Mouse (Mus musculus) heart, embryonic 11.5 days (tissue): ENCODE data around the gene Ptprcap. TPM values are rescaled to one million over a fixed set of nuclear protein-coding genes. Genes with fewer than 3 reads are reported as not detected.
A peak's percentile ranks its signal among the peaks of the same experiment; 100 is the strongest.

ENCODE experiments used
- ATAC-seq: fragments of 200-750 bp; cut with Nextera tagmentation; replicated peaks from 2 replicates; pipeline ENCODE4 v1.8.0; 2017; ENCODE audit warnings: moderate library complexity; ENCODE audit not compliant: insufficient number of reproducible peaks, low FRiP score, low TSS enrichment
- H3K27ac ChIP-seq: fragments of 300-500 bp; sonication (generic); 2 replicates; pipeline ENCODE4 v1.5.1; 2014; ENCODE audit warnings: mild to moderate bottlenecking, low read depth, low read length
- H3K27me3 ChIP-seq: fragments of 300-500 bp; sonication (generic); 2 replicates; pipeline ENCODE4 v1.6.1; 2014; ENCODE audit warnings: mild to moderate bottlenecking, low read length, mixed read lengths; ENCODE audit not compliant: control insufficient read depth, insufficient read depth
- H3K36me3 ChIP-seq: fragments of 300-500 bp; sonication (generic); 2 replicates; pipeline ENCODE4 v1.6.1; 2014; ENCODE audit warnings: mild to moderate bottlenecking, low read length, moderate library complexity, mixed read lengths; ENCODE audit not compliant: control insufficient read depth, insufficient read depth
- H3K4me1 ChIP-seq: fragments of 300-500 bp; sonication (generic); 2 replicates; pipeline ENCODE4 v1.6.1; 2014; ENCODE audit warnings: low read length; ENCODE audit not compliant: control insufficient read depth, insufficient read depth
- H3K4me2 ChIP-seq: fragments of 300-500 bp; sonication (generic); 2 replicates; pipeline ENCODE4 v1.6.1; 2014; ENCODE audit warnings: mild to moderate bottlenecking, moderate library complexity
- H3K4me3 ChIP-seq: fragments of 300-500 bp; sonication (generic); 2 replicates; pipeline ENCODE4 v1.5.1; 2014; ENCODE audit warnings: low read depth, low read length
- H3K9ac ChIP-seq: fragments of 300-500 bp; sonication (generic); 2 replicates; pipeline ENCODE4 v1.6.1; 2014; ENCODE audit warnings: mild to moderate bottlenecking, low read depth, low read length, moderate library complexity
- H3K9me3 ChIP-seq: fragments of 300-500 bp; sonication (generic); replicated peaks from 2 replicates; pipeline ENCODE4 v1.6.1; 2016; ENCODE audit warnings: low read length; ENCODE audit not compliant: control insufficient read depth
- WGBS: fragments of 180-500 bp; shearing (Covaris S2); extraction: QIAGEN DNeasy Blood & Tissue Kit; methylation state at CpG from one replicate; pipeline ENCODE4 v1.1.7; 2014; ENCODE audit not compliant: insufficient replicate concordance; 5-methylcytosine and 5-hydroxymethylcytosine counted together
- polyA plus RNA-seq: library from polyadenylated mRNA; unstranded; fragments of >200 nt; fragmentation: Nextera tagmentation; extraction: Ambion mirVana; gene quantifications from 2 replicates; pipeline ENCODE4 v1.2.1, GENCODE M21; 2014

Ptprcap gene
- polyA plus RNA-seq, 1 experiment from 2014 or later = 1.7 TPM

DNA sequence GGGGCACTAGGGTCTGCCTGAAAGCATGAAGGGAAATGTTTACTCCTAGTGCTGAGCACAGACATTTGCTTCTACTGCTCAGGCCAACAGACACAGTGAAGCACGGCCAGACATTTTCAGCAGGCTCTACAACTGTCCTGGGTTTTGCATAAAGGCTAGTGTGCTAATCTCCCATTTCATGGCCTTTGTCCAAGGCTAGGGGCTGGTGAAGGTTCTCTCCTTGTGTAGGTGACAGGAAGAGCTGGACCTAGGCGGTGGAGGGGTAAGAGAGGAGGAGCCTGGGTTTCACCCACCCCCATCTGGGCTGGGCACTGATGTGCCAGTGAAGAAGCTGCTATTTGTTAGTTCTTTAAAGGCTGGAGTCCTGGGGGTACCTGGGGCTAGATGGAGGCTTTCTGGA is 11.3 kb downstream of the Ptprcap start:
- peaks cover 6% of the 10 kb centered on the region; the same call in 1 of the 2 replicates for H3K36me3 ChIP-seq
- no peak overlapping the region for H3K9ac ChIP-seq
- no peak overlapping the region for H3K27ac ChIP-seq
- H3K9me3 ChIP-seq = no peaks in the 10 kb centered on the region
- WGBS = 72% methylated on average over 2 of the region's 2 CpGs
- peaks cover 11% of the 10 kb centered on the region for H3K4me1 ChIP-seq
- no peak overlapping the region for H3K4me3 ChIP-seq
- no peak overlapping the region for H3K4me2 ChIP-seq
- H3K27me3 ChIP-seq = no peaks in the 10 kb centered on the region
- ATAC-seq = no peak

DNA sequence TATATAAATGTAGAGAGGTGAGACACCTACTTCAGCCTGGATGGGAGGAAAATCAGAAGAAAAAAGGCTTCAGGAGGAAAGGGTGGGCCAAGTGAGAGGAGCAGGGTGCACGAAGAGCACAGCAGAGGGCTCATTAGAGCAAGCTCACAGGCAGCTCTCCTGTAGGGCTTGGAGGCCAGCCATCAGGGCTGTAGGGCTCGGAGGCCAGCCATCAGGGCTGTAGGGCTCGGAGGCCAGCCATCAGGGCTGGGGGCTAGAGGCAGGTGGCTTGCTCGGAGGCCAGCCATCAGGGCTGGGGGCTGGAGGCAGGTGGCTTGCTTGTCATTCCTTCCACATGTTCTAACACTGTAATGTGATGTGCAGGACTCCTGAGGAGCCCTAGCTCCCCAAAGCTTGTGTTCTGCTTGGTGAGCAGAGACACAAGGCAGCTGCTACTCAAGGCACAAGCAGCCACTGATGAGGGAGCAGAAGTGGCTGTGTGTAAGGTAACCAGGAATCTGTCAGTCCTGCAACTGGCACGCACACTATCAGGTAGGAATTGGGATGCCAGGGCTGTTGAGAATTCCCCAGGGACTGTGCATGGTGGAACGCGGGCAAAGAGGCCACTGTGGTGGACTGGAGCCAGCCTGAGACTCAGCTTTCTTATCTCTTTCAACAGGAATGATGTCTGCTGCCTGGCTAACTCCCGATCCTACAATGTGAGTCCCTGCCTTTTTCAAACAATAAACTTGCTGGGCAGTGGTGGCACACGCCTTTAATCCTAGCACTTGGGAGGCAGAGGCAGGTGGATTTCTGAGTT is 13.5 kb downstream of the Ptprcap start:
- 54% methylated on average over 9 of the region's 9 CpGs for WGBS
- no peak for ATAC-seq
- Histone ChIP-seq H3K27ac (no peak overlapping the region), H3K4me2 (no peak overlapping the region), H3K9me3 (no peaks in the 10 kb centered on the region), H3K4me3 (no peak overlapping the region), H3K4me1 (peaks cover 25% of the 10 kb centered on the region), H3K36me3 (no peaks in the 10 kb centered on the region), H3K27me3 (no peaks in the 10 kb centered on the region), H3K9ac (no peak overlapping the region)

DNA sequence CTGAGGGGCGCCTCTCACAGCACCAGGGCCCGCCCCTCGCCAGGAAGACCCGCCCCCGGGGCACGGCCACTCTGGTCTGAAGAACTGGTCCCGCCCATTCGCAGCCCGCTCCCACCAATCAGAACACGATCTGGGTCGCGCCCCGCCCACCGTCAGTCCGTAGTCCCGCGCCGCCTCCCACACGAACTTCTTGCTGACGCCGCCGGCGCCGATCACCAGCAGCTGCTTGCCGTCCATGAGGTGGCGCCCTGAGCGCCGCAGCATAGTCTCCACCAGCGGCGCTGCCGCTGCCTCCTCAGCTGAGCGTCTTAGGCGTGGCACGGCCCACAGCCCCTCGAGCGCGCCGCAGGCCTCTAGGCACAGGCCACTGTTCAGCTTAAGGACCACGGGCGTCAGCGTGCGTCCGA is 16.0 kb downstream of the Ptprcap start:
- Histone ChIP-seq H3K9me3 (no peaks in the 10 kb centered on the region), H3K27ac (peak overlapping the region; percentile 76), H3K4me2 (peak overlapping the region; percentile 94), H3K27me3 (no peaks in the 10 kb centered on the region), H3K4me3 (peak overlapping the region; percentile 45), H3K4me1 (peaks cover 20% of the 10 kb centered on the region), H3K9ac (peak overlapping the region; percentile 90), H3K36me3 (no peaks in the 10 kb centered on the region)
- ATAC-seq = peak; percentile 91
- under 1% methylated on average over 43 of the region's 43 CpGs for WGBS

DNA sequence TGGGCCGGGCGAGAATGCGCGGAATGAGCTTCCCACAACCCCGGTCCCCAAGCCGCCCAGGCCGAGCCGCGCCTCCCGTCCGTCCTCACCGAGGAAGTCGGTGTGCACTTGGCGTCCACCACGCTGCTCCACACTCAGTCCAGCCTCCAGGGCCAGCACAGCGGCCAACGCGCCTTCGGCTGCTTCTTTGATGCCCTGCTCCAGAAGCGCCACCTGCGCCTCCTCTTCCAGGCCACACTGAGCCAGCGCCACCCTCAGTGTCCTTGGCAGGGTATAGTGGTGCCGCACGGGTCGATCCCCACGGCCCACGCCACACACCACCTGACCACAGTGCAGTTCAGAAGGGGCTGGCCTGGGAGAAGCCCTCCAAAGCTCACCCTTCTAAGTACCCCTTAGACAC is 16.4 kb downstream of the Ptprcap start:
- peak; percentile 32 for ATAC-seq
- Histone ChIP-seq H3K36me3 (no peaks in the 10 kb centered on the region), H3K27me3 (no peaks in the 10 kb centered on the region), H3K9ac (peak overlapping the region; percentile 90), H3K27ac (peak overlapping the region; percentile 76), H3K4me1 (peaks cover 20% of the 10 kb centered on the region), H3K4me3 (peak overlapping the region; percentile 45), H3K9me3 (no peaks in the 10 kb centered on the region), H3K4me2 (peak overlapping the region; percentile 94)
- WGBS = 7% methylated on average over 27 of the region's 27 CpGs

DNA sequence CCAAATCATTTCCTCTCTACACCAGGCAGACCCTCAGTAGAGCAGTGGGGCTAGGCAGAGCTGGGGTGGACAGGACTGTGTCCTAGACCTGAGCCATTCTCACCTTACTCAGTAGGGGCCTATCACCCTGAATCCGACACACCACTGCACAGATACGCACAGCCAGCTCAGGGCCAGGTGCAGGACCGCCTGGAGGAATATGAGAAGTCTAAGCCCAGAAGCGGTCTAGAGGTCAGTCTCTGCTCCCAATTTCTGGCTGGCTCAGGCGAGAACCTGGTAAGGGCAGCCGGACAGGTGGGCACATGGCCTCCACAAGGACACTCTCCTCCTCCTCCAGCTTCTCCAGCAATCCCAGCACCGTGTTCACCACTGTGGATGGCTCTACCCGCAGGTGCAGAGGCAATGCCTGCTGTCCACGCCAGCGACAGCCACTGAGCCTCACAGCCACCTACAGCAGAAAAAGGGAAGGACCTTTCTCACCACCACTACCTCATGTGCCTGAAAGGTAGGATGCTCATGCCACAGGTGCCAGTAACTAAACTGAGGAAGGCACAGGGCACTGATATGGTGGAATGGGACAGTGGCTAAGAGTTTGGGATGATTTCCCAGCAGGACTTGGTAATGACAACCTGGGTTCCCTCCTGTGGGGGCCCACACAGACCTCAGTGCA is 17.5 kb downstream of the Ptprcap start:
- no peaks in the 10 kb centered on the region for H3K9me3 ChIP-seq
- peaks cover 29% of the 10 kb centered on the region for H3K4me1 ChIP-seq
- no peak overlapping the region for H3K9ac ChIP-seq
- no peak overlapping the region for H3K27ac ChIP-seq
- no peak overlapping the region for H3K4me2 ChIP-seq
- H3K4me3 ChIP-seq = no peak overlapping the region
- no peaks in the 10 kb centered on the region for H3K36me3 ChIP-seq
- H3K27me3 ChIP-seq = no peaks in the 10 kb centered on the region
- 86% methylated on average over 10 of the region's 10 CpGs for WGBS
- no peak for ATAC-seq

DNA sequence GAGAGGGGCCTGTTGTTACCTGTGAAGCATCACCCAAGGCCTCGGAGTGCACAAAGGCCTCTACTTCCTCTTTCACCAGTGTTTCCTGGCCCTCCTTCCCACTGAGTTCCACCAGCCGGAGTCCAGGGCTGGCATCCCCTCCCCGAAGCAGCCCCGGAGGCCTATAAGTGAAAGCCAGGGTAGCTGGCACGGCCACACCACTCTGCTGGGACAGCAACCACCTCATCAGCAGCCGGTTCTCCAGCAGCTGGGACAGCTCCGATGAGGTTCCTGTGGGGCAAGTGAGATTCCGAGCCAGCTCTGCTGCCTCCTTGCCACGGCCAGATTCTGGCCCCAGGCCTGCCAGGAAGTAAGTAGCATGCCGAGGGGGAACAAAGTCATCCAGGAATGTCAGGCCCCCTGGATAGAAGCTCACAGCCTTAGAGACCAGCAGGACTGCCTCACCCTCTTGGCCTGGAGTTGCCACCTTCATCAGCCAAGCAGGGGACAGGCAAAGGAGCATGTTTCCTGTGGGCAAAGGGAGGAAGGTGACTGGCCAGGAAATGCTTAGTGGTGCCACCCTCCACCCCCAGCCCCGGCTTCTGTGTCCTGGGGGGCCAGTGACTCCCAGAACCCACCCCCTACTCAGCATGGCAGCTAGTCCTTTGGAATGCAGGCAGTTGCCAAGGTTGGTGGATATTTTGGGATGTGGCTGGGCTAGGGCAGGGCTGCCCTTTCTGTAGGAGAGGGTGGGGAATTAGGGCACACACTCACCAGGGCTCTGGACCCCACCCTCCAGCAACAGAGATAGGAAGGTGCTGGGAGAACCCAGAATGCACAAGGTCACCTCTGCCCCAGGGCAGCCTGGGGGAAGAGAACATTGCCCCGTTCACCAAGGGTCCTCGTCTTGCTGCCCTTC is 18.2 kb downstream of the Ptprcap start:
- H3K9ac ChIP-seq = peak overlapping the region; percentile 34; the same call in 1 of the 2 replicates
- H3K36me3 ChIP-seq = no peaks in the 10 kb centered on the region
- no peak overlapping the region for H3K4me3 ChIP-seq
- H3K27me3 ChIP-seq = no peaks in the 10 kb centered on the region
- peak overlapping the region; percentile 22; the same call in 1 of the 2 replicates for H3K27ac ChIP-seq
- WGBS = 60% methylated on average over 13 of the region's 13 CpGs
- H3K4me2 ChIP-seq = no peak overlapping the region
- peaks cover 32% of the 10 kb centered on the region for H3K4me1 ChIP-seq
- no peak for ATAC-seq
- no peaks in the 10 kb centered on the region for H3K9me3 ChIP-seq

DNA sequence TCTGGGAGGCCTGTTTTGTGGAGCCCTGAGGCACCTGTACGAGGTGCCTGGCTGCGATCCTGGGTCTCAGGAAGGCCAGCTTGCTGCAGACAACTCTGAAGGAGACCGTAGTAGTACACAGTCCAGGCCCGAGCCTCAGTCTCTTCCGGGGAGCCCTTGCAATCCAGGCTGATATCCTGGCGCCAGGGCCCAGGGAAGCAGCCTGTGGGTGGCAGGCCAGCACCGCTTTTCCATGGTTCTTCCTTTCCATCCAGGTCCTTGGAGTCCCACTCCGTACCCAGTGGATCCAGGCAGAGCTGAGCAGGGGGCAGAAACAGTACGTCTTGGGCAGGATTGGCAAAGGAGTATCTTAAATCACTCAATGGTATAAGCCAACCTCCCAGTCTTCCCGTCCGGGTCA is 19.5 kb downstream of the Ptprcap start:
- H3K4me1 ChIP-seq = peaks cover 29% of the 10 kb centered on the region
- H3K9ac ChIP-seq = no peak overlapping the region
- no peak for ATAC-seq
- no peak overlapping the region for H3K27ac ChIP-seq
- H3K36me3 ChIP-seq = no peaks in the 10 kb centered on the region
- no peak overlapping the region for H3K4me2 ChIP-seq
- H3K9me3 ChIP-seq = no peaks in the 10 kb centered on the region
- no peaks in the 10 kb centered on the region for H3K27me3 ChIP-seq
- 55% methylated on average over 11 of the region's 11 CpGs for WGBS
- no peak overlapping the region for H3K4me3 ChIP-seq

DNA sequence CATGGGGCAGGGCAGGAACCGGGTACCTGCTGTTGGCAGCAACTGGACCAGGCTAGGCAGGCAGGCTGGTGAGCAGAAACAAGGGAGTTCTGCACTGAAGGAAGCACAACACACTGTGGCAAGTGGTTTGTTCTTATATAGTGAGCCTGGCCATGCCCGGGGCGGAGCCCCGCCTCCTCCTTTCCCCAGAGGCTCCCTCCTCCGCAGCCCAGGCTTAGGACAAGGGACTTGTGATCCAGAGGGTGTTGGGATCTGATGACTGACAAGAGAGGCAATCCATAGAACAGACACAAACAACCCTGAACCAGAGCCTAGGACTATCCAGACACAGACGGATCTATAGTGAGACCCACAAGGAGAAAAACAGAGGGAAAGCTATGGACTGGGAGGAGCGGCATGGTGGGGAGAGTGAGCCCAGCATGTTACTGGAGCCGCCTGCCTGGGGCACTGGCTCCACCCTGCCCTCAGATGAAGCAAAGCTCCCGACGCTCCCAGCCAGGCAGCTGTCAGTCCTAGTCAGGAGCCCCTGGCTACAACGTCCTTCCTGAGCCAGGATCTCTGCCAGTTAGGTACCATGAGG is 22.1 kb downstream of the Ptprcap start, which contains the start of gene Carns1:
Gene Carns1 (minus strand): TSS at position 112 of the 580 bp plus-strand sequence.
- H3K4me2 ChIP-seq = peak within 1 kb of the TSS; percentile 64
- WGBS = 3% methylated on average over 11 of the region's 11 CpGs
- H3K9me3 ChIP-seq = no peaks in the 10 kb centered on the region
- no peaks in the 10 kb centered on the region for H3K27me3 ChIP-seq
- H3K9ac ChIP-seq = peak within 1 kb of the TSS; percentile 61
- ATAC-seq = peak; percentile 47
- no peak within 1 kb of the TSS for H3K27ac ChIP-seq
- H3K4me1 ChIP-seq = peaks cover 21% of the 10 kb centered on the region
- H3K4me3 ChIP-seq = peak within 1 kb of the TSS; percentile 24
- no peaks in the 10 kb centered on the region for H3K36me3 ChIP-seq
